Mouse (Mus musculus) right cerebral cortex, adult 2 months (tissue): ENCODE measurements at regions not wholly inside any gene's neighbourhood (a gene's known extent, or its start where the extent isn't known, plus 50 kb on each side); places are given as distances from the start of the nearest gene placed in this dataset.

Source experiments
- DNase-seq, 2 experiments: peaks; one replicate each; pipeline ENCODE4 v3.0.0; 2021 to 2022; ENCODE audit warnings: low spot score in 2 of 2

DNA sequence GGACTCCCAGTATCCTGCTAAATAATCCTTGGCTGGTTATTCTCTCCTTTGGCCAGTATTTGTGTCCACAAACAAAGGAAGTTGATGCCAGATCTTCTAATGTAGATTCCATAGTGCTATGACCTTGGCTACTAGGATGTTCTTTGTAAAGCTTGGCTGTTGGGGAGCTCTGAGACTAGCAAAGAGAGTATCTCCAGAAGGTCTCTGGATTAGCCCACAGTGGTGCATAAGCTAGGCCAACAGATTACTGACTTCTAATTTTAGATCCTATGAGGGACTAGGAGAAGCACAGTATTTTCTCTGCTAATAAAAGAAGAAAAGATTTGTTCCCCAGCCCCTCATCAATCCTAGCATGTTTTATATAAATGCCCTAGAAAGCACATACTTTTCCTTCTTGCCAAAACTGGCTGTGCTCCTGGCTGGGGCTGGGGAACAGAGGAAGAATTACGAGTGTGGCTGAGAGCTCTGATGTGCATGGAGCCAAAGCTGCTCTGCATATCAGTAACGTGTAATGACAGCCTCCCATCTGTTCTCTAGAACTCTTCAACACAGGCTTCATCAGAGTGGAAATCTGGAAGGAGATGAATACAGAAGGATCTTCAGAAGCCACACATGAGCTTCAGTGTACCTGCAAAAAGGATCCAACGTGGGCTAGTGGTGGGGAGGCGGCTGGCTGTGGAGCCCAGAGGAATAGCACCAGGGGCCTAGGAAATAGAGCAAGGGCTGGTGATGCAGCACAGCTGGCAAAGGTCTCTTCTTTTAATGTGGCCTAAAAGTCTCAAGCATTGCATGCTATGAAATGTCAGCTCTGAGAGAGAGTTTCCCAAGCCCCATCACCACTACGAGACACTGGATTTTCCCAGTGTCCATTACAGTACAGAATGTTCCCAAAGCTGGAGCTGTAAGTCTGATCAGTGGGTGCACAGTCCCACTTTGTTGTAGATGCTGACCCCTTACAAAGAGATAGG lies 283.0 kb upstream of the Plxna2 start:
- DNase-seq, result peak; percentile 39 to 62

DNA sequence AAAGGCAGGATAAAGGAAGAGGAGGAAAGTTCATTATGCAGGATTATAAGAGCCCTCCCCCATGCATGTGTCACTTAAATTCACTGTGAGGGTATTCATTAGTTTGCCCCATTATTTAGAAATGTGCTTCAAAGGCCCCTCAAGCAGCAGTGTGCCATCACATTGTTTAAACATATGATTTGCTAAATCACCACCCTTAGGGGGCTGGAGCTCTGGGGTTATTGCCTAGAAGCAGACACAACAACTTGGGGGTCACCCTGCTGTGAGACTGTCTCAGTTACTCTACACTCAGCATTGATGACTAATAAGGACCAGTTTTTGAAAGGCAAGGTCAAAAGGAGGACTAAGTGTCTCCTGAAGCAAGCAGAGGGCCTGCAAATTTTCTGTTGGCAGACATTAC lies 285.4 kb upstream of the Plxna2 start:
- DNase-seq, result no peak

DNA sequence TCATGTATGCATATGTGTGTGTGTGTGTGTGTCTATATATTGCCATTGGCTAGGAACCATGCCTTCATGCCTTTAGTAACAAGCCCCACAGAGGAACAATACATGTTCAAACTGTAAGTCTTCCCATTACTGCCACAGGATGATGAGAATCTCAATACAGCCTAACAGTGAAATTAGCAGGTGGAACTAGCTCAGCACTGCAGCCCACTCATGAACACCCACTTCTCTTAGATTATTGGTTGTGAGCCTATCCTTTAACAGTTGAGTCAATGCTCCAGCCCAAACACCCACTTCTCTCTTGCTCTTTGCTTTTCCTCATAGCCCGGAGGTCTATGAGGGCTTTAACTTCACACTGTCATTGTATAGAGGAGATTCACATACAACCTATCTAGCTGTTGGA lies 287.5 kb upstream of the Plxna2 start:
- DNase-seq, result no peak

DNA sequence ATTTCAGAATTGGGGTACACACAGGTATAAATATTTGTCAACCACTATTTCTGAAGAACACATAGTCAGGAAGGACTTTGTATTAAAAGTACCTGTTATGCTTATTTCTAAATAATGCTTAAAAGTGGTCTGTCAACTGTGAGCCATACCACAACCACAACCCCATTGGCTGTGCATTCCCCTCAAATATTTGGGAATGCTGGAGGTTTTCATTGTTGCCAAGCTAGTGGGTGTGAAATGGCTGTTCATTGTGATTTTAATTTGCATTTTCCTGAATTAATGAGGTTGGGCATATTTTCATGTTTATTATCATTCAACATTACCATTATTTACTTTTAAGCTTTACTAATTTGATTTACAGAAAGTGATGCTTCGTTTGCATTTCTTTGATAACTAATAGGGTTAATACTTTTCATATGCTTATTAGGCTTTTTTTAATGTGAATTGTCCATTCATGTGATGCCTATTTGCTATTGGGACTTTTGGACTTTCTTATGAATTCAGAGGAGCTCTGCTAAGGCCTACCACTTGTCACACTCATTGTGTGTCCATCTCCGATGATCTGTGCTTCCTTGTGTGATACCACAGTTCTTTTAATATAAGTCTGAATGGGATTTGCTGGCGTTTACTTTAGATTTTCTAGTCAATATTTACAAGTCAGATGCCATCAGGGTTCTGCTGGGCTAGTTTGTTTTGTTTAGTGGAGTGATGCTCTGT lies 297.5 kb upstream of the Plxna2 start:
- no peak for DNase-seq

DNA sequence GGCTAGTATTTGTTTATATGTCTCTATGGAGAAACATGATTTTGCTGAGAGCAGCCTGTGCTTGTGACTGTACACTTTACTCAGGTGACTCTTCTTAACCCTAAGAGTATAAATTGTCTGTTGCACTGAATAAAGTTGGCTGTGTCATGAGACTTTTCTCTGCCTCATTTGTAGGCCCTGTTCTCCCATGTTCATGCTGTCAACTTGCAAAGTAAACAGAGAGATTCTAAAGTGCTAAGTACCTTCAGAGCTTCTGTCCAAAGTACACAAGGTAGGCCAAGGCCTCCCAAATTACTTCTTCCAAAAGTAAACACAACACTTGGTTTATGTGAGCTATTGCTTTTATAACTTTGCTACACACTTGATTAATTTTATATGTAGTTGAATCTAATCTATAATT lies 299.7 kb upstream of the Plxna2 start:
- no peak for DNase-seq

DNA sequence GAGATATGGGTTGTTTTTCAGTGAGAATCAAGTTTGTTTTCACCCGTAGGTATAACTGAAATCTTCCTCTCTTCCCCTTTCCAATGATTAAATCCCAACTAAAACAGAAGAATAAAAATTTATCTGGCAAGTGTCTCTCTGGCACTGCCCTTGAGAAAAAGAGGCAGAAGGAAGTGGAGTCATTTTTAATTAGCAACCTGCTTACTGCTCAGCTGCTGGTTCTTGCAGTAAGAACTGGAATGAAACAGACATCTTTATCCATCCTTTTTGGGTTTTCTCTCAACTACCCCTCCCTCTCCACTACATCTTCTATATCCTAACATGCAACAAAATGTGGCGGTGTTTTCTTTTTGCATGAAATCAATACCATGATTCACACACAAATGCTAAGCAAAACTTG lies 302.4 kb upstream of the Plxna2 start:
- no peak for DNase-seq

DNA sequence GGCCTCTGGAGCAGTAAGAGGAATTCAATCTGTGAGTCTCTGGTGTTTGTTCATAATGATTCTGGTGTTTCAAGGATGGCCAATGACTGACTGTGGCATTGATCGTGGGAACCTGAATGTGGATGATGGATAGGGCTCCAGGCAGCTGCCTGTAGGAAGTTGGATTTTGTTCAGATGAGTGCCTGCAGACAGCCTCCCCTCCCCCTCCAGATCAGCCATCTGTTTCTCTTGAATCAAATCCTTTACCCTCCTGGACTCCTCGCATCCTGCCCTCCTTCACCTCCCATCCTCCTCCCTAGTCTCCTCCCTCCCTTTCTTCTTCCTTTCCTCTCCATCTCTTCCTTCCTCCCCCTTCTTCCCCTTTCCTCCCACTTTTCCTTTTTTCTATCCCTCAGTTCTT lies 307.6 kb upstream of the Plxna2 start:
- no peak for DNase-seq

DNA sequence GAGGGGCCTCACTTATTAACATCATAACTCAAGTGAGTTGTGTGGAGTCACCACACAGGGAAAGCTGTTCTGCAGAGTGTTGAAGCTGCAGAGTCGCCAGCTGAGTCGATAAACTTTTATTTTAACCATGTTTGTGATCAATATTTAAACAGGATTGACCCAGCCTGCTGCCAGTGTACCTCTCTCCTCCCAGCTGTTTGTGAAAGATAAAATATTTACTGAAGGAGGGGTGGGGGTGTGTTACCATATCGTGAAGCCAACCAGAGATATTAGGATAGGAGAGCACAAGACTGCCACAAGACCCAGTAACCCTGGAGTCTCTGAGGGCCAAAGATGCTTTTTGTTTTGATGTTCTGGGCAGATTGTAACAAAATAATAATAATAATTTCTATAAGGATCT lies 309.4 kb upstream of the Plxna2 start:
- DNase-seq, result no peak

DNA sequence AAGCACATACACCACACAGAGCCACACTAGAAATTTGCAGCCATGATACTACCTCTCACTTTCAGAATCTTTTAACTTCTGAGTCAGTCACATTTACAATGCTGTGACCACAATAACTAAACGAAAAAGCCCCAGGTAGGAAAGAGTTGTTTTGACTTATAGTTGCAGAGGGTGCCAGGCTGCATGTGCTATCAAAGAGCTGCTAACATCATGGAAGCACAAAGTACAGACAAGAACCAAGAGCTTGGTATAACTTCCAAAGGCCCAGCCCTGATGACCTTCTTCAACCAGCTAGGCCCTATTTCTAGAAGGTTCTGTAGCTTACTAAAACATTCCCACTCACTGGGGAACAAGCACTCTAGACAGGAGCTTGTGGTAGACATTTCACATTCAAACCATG lies 314.1 kb upstream of the Plxna2 start:
- DNase-seq, result no peak

DNA sequence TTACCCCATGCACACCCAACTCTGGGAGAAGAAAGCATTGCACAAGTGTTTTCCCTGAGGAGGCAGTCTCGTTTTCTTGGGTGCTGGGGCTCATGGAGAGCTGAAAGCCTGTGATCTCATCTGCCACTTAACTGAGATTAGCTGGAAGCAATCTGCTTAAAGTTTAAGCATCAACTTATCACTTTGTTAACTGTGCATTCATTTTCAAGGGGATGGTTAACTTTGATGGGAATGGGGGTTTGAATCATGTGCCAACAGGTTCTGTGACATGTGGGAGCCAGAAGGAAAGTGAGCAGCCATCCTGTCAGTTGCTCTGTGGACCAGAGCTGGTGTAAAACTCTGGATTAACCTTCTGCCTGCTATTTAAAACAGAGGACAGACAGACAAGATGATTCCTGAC lies 315.2 kb upstream of the Plxna2 start:
- DNase-seq, result no peak

DNA sequence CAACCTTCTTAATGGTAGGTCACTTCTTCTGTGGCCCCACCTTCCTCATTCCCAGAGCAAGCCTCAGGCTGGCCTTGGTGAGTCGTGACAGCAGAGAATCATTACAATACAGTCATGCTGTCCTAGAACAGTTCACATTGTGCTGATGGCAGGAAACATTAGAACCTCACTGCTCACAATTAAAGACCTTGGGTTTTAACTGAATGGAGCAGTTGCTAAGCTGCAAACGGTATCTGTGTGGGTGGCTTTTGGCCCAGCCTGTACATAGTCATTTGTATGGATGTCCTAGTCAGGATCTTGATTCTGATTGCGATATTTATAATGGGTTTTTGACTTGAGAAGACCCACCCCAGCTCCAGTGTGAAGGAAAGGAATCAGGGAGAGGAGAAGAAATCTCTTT lies 336.1 kb upstream of the Plxna2 start:
- no peak for DNase-seq

DNA sequence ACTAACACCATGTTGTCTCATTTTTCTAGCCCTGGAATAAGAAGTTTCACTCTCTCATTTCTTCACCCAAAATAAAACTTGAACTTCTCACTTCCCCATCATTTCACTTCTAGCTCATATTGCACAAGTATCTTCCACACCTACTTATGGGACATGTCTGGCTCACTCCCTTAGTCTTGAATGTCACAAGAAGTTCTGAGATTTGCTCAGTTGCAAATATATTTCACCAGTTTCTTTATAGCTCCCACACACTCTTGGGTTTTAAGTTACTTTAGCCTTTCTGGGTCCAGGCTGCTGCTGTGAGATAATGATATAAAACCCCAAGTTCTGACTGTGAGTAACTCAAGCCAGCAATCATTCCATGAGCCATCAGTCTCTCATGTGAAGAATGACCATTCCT lies 350.0 kb upstream of the Plxna2 start:
- no peak for DNase-seq

DNA sequence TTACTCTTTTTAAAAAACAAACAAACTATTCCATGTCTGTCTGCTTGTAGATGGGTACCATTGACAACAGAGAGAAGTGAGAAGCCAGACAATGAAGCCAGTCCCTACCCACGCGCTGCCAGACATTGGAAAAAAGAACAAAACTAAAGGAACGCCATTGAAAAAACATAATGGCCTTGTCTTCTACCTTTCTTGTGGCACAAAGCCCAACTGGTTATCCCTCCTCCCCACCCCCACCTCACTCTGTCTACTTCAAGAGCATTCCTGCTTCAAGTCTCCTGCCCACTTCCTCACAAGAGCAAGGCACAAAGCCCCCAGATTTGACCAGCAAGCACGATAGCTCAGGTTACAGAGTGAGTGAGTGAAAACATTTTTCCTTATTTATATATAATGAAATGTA lies 355.6 kb upstream of the Plxna2 start:
- no peak for DNase-seq

DNA sequence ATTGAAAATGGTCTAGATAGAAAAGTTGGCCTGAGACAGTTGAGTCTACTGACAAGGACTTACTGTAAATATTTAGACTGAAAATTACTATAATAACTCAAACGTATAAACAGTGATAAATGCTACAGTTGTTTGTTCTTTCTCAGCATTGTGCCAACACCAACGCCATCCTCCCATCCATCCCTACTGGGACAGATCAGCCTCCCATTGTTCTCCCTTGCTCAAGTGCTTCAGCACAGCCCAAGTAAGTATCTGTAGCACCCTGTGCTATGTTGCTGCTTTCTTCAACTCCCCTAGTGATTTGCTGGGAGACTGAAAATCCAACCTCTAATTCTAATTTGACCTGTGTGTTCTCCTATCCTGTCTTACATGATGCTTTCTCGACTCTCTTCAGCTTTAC lies 358.1 kb upstream of the Plxna2 start:
- no peak for DNase-seq

DNA sequence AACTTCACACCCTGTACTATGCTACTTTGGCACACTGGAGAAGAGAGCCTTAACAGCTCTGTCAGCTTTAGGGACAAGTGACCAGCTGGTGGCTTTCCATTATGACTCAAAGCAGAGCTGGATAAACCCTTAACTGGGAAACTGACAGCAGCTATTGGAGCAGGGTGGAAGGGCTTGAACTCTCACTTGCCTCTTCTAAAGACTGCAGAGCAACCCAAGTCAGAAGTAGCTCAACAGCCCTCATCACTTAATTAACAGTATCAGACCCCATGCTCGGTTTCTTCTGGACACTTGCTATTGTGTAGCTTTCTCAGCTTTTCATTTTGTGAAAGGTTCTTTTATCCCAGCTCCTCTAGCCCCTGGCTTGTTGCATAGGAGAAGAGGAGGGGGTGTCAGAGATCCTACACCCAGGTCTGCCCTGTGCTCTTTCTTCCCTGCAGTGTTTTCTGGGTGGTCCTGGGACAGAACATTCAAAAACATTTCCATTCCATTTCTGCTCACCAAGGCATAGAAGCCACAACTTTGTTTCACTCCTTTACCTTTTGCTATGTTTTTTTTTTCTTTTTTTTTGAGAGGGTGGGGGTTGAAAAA lies 373.1 kb upstream of the Plxna2 start:
- no peak for DNase-seq

DNA sequence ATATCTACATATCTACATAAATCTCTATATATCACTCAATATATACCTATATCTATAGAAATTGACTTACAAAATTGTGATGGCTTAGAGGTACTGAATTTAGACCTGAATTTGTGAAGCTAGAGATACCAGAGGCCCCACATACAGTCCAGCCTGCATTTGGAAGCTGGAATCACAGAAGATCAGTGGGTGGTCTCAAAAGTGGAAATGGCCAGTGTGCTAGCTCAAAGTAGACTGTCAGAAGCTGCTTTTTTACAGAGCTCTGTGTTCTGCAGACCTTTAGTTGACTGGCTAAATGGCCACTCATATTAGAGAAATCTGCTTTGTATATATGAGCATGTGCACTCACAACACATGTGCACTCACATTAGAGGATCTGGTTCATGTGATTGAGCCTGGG lies 376.9 kb upstream of the Plxna2 start:
- DNase-seq, result no peak

DNA sequence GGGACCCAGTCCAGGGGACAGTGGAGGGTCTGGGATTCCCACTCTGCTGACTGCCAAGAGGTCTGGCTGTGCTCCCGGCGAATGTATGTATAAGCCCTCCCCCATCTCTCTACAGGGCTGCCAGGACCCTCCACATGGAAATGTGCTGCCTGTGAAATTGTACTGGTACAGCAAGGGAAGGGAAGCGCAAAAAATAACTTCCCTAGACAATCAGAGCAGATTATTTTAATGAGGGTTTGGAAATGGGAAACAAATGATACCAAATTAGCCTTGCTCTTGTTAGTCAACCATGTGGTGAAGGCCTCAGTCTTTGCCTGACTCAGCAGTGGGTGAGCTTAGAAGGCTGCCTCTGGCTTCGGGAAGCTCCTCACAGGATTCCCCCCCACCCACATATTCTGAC lies 386.8 kb upstream of the Plxna2 start:
- DNase-seq, result peak; percentile 14 to 34

DNA sequence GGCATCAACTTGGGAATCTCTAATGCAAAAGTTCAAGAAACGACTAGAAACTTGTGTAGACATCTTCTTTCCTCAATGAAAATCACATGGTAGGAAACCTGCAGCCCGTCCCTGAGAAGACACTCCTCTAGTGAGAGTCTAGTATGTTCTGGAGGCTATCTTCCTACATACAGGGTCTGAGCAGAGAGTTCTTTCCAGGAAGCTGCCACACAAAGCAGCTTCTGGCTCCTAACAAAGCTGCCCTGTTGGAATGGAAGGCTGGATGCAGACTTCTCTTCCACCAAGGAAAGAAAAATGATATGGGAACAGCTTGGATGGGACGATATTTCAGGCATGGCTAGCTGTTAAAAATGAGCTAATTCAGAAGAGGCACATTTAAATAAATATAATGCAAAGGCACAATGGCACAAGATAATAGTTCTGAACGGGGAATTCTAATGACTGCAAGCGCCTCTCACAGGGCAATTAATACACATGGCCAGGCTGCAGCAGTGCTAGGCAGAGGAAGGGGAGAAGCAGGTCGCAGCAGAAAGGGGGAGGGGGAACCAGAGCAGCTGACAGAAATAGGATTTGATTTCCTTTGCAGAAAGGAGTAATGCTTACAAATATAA lies 391.4 kb upstream of the Plxna2 start:
- no peak for DNase-seq

DNA sequence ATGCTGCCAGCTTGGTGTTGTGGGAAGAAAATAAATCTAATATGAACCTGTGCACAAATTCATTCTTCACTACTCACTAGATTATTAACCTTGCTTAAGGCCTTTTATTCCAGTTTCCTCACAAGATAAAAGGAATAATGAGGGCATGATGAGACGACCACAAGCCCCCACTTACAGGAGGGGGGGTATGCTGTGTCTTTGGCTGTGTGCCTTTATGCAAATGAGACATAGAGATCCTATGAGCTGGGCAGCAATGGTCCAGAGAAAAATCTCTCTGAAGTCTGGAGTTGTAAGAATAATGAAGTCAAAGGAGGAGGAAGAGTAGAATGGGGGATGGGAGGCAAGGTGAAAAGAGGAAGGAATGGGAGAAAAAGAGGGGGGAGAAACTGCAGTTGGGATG lies 392.2 kb upstream of the Plxna2 start:
- DNase-seq, result no peak

DNA sequence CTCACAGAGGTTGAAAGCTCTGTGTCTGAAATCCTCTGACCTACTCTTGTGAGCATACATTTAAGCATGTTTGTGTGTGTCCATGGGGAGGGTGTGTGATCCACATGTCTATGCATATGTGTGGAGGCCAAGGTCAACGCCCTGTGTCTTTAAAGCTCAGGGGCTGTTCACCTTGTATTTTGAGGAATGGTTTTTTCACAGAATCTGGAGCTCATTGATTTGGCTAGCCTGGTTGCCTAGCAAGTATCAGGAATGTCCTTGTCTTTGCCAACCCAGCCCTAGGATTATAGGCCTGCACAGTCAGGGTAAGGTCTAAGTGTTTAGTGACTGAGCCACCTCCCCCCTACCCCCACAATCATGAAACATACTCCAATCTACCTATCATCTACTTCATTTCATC lies 394.0 kb upstream of the Plxna2 start:
- no peak for DNase-seq

DNA sequence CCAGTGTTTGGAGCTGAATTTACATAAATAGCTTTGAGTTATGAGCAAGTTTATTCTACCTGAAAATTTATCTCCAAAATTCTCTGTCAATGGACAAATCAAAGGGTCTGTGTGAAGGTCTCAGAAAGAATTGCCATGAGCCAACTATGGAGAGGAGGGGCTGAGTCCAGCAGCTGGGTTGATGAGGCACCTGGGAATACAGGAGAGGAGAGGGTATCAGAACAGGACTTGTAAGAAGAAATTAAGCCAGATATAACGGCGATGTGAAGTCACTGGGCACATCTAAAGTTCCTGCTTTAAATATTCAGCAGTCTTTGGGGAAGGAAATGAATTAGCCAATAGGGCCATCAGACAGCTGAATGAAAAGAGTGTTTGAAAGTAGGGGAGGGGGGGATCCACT lies 394.4 kb upstream of the Plxna2 start:
- no peak for DNase-seq

DNA sequence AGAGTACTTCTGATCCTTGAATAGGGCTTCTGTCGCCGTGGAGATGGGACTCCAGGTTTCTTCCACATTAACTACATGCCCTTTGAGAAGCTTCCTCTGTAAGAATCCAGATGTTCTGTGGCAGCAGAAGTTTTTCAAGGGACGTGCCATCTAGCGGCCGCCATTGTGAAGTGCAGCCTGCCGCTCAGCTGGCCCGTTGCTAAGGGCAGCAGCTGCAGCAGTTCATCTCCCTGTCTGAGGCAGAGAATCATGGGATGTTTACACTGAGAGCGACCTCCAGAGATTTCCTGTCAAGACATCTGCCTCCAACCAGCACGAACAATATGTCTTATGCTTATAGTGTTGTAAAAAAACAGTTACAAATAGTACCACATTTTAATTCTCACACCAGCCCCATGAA lies 395.0 kb upstream of the Plxna2 start:
- DNase-seq, result peak; percentile 71 to 80
